Mouse (Mus musculus) retina, postnatal 7 days (tissue): ENCODE data around the gene Cacnb3.
"Not testable (repeated sequence)": the region's sequence is repeated elsewhere in the genome, so short reads cannot be mapped to it uniquely, and the experiment has no call there.

Experiments
- DNase-seq: peaks from one replicate; pipeline ENCODE4 v3.0.0-alpha.2; 2012; ENCODE audit warnings: low read depth, low spot score

Cacnb3 gene

DNA sequence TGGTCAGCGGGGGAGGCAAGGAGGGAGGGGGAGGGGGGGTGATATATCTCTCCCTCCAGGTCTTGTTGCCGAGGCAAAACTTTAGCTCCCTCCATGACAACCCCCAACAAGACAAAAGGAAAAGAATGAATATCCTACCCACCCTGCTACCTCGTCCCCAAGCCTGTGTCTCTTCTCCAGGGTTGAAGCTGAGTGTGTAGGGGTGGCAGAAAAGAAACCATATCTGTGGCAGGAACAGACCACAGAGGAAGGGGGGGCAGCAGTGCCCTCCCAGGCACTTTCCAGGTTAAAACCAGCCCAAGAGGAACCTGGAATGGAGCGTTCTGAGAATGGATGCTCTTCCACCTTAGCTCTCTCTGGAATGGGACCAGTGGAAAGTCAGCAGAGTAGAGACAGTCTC, at the start of gene Cacnb3:
Cacnb3 (plus strand) TSS at position 301 of the 400 bp plus-strand sequence.
- no peak for DNase-seq

DNA sequence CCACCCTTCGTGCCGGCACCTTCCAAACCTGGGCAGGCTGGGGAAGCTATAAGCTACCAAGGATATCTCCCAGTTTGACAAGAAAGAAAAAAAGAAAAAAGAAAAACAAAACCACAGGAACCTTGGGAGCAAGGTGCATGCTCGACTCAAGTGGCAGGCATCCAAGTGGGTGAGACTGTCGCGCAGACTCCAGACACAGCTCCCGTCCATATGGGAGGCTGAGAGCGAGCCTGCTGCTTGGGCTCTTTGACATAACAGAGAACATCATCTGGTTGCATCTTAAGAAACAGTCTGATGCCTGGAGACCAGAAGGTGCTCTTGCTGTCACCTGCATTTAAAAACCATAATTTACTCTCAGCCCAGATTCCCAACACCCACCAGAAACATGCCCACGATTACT, 48.2 kb upstream of the Cacnb3 start:
- no peak for DNase-seq

DNA sequence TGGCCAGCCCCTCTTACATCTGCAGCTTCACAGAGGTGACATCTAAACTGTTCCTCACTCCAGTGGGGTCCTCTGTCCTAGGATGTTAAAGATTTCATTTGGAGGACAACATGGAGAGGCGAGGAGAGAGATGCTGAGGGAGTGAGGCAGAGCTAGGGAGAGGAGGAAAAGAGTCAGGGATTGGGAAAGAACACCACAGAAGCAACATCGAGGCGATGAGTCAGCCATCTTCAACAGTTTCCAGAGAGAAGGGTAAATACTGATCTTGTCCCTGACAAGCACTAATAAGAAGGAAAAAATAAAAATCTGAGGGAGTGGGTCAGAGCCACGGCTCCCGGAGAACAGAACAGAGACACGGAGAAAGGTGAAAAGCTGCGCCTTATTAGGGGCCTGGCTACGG, 47.6 kb upstream of the Cacnb3 start:
- DNase-seq = no peak

DNA sequence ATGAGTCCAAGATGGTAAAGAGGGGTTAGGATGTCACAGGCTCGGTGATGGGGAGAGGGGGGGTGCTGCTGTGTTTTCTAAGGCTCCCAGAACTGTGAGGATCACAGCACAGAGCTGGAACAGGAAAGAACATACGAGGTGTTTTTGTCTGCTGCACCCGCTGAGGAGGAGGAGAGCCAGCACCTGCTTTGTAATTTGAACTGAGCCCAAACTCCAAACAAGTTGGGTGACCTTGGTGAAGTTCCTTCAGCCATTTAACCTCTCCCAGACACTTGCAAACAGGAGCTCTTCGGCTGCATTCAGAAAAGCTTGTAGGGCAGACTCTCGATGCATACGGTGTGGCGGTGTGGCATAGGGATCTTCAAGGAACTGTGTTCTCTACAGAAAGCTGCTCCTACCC, 45.2 kb upstream of the Cacnb3 start:
- DNase-seq = no peak

DNA sequence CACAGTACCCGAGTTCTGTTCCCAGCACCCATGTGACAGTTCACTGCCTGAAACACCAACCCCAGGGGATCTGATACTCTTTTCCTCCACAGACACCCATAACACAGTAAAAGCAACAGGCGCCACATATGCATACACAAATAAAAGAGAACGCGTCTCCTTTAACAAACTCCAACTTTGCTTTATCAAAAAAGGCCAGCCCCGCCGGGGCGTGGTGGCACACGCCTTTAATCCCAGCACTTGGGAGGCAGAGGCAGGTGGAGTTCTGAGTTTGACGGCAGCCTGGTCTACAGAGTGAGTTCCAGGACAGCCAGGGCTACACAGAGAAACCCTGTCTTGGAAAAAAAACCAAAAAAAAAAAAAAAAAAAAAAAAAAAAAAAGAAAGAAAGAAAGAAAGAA, 44.5 kb upstream of the Cacnb3 start:
- not testable (repeated sequence) for DNase-seq

DNA sequence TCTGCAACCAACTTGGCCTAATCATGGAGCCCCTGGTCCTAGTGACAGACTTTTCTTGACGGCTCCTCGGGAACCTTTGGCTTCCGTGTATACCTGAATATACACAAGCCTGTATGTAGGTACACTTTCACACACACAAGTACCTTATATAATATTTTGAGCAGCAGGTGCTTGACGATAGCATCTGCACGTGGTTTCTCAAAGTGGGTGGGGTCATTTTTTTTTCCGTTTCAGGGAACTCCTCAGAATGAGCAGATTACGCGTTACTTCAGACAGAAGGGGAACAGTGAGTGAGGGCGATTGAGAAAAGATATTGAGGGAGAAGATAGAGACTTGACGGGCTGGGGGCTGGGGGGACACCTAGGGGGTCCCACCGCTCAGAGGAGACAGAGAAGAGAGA, 42.9 kb upstream of the Cacnb3 start:
- no peak for DNase-seq

DNA sequence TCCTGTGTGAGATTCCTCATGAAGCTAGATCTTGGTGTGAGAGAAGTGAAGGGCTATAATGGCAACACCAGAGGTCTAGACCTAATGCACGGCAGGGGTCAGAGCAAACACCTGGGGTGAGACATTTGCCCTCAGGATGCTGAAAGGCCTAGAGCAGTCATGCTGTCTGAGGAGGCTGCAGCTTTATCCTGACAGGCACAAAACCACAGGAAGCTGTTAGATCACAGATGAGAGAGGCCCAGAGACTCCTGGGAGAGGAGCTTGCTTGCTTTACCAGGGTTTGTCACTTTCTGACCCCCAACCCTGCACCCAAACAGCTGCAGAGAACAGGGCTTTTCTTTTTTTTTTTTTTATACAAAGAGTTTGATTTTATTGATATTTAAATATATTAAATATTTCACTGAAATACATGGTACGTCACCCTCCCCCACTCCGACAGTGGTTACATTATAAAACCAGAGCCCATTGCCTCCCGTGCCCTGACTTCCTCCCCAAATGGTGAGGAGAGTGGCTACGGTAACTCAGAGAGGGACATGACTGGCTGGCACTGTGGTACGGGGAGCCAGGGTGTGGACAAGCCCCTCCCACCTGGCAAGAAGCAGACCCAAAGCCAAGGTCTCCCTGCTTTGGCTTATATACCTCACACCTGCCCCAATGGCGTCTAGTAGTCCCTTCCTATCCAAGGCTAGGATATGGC, 40.9 kb upstream of the Cacnb3 start:
- no peak for DNase-seq

DNA sequence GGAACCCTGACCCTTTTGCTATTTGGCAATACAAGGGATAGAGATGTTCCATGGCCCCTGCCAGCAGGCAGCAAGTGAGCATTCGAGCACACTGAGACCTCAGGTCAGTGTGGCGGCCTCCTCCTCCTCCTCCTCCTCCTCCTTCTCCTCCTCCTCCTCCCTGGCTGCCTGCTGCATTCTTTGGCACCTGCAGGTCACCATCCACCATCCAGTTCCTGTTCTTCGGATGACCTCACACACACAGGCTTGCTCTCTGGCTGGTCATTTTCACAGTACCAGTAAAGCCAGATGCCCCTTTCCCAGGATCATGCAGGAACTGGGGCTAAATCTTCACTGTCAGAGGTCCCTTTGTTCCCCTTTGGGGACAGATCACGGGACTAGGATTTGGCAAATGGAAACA, 39.2 kb upstream of the Cacnb3 start:
- DNase-seq = no peak

DNA sequence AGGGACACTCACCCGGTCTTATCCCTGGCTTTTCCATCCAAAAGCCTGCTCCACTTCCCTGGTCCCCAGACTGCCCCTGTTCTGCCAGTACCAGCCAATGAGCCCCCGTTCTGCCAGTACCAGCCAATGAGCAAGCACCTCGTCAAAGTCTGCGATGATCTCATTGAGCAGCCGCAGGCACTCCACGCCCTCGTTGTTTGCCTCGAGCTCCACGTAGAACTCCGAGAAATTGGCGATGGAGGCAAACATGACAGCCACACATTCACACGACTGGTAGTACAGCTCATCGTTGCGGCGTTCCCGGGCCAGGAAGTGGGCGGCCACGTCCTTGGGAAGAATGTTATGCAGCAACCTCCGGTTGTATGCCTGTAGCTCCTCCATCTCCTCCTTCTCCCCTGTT, 36.4 kb upstream of the Cacnb3 start:
- no peak for DNase-seq

DNA sequence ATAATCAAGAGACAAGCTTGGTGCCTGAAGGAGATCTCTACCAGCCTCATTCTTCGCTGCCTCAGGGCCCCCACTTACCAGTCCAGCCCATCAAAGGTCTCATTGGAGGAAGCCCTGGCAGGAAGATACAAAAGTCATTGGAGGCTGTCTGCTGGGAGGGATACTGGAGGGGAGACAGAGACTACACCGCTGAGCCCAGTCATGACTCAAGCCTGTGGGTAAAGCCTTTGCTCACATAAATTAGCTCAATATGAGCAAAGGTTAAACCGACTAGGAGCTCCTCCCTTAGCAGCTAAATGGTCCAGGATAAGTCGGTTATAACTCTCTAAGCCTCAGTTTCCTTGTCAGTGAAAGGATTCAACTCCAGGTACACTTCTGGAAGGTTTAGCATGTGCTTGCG, 35.6 kb upstream of the Cacnb3 start:
- no peak for DNase-seq

DNA sequence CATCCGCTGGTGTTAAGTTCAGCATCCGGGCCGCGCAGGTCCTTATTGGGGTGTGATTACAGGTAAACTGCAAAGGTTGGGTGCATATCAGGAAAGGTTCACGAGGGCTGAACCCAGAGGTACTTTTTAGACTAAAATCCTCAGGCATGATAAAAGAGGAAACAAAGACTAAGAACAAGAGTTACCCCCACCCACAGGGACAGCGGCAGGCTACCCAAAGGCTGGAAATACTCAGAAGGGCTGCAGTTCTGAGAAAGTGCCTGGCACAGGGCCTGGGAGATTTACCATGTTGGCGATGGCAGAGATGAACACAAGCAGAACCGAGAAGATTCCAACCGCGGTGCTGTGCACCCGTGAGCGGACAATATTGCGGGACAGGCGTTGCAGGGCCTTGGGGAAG, 34.0 kb upstream of the Cacnb3 start:
- DNase-seq = no peak

DNA sequence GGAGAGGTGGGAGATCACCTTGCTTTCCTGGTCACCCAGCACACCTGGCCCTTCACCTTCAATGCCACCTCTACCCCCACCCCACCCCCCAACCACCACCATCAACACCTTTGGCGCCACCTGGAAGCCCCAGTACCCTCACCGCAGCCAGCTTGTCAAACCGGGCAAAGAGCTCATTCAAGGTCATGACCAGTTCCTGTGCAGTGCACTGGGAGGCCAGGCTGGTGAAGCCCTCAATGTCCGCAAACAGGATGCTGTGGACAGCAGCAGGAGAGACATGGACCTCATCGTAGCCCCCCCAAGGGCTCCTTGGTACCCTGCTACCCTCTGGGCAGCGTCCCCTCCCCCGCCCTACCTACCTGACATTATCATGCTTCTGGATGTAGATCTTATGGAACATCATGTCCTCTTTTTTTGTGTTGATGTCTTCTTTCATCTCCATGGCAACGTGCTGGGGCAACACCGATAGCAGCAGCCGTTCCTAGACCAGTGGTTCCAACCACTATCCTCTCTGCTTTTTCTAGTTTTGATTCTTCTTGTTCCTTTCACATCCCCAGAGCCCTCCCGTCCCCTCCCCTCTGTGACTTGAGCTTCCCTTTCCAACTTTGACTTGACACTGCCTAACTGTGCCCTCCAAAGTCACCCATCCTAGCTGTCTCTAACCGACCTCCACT, 30.5 kb upstream of the Cacnb3 start:
- DNase-seq = no peak

DNA sequence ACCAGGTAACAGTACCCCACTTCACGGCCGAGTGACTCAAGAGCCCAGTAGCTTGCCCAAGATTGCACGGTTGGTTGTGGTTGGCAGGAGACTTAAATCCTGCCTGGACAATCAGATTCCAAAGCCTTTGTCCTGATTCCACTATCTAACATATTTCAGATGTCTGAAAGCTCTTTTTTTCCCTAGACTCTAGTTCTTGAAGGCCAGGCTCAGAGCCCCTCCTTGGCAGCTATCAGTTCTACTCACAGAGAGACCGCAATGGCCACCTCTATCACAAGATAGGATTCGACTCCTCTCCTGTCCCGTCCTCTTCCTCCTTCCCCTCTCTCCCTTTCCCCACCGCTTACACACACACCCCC, 28.8 kb upstream of the Cacnb3 start:
- DNase-seq = no peak

DNA sequence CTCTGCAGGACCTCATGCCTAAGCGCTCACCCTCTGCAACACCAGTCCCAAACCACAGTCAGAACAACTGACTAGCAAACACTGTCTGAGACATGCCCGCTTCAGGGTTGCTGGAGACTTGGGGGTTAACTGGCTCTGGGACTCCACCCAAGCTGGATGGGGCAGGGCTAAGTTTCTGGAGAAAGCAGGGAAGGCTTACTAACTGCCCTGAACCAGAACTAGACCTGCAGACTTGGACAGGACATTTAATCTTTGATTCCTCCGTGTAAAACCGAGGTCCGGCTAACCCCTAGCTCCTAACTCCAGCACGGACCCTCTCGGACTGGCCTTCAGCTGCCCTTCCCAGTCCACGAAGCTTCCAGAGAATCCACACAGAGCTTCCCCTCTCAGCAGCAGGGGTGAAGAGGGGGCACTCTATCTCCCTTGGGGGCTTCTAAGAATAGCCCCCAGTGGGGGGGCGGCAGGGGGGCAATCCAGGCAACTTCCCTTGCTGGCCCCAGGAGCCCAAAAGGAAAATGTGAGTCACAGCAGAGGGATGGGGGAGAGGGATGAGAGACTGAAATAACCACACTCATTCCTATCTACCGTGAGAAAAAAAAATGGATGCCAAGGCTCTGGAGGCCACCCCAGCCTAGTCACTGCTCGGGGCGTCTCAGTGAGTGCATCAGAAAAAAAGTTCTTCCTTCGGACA, 28.3 kb upstream of the Cacnb3 start:
- DNase-seq = no peak

DNA sequence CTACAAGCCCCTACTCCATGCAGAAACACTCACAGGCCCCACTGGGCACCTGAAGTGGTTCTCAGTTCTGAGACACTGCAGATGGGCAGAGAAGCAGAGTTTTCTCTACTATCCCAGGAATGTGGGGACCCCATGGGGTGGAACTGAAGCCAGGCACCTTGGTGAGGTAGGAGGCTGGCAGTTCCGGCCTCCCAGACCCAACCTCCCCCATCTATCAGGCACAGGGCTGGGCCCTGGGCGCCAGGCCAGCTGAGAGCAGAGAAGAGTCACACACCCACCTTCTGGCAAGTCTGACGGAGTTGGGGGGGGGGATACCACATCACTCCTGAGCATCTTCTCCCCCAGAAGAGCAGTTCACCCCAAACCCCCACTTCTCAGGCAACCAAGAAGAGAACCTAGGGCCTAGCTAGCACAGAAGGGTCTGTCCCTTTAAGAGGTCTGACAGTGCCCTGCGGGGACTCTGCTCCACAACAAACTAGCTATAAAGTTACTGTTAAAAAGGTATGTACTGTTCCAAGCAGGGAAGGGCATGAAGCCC, 27.6 kb upstream of the Cacnb3 start:
- no peak for DNase-seq

DNA sequence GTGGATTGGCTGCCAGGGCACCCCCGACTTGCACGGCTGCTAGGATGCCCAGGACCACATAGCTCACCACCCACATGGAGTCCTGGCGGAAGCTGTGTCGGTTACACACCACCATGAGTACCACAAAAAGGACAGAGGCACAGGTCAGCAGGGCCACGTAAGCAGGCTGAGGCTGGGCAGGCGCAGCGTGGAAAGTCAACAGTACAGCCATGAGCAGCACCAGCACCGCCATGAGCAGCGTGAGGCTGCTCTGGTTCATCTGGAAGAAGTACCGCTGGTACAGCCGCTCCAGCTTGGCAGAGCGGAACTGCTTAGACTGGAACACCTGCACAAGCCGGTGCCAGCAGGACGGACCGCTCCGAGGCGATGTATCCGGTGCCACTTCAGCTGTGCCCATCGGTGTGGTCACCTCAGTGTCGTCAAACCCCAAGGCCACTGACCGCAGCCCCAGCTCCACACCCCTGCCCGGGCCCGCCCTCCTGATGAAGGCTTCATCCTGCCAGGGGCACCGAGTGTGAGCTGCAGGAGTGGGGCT, 26.5 kb upstream of the Cacnb3 start:
- no peak for DNase-seq

DNA sequence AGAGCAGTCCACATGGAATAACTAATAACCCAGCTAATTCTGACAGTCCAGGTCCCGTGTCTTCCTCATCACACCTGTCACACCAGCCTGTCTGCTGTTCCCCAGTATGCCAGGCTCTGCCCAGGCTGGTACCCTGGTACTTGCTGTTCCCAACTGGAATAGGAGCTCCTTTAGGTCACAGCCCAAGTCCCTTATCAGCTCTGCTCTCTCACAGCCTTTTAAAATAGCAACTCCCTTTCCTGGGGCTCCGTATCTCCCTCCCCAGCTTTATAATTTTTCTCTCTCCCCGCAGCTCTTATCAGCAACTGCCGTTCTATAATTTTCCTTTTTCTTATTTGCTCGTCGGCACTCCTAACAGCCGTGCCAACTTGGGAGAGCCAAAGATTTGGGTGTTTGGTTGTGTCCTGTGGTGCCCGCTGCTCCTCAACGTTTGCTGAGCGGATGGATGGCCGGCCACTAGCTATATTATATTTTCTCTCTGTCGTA, 24.5 kb upstream of the Cacnb3 start:
- no peak for DNase-seq

DNA sequence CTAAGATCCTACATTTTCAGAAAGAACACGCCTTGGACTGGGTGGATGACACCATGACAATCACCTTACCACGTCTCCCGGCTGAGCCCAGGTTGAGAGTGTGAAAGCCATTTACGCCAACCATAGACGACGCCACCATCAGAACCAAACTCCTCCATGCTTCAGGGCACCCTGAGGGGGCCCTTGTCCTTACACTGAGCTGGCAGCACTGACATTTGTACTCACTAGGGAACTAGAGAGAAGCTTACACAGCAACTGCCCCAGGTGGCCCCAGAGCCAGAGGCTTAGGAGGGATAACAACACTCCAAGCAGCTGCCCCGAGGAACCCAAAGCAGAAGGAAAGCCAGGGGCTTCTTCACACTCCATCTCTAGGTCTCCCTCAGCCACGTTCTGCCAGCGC, 23.9 kb upstream of the Cacnb3 start:
- DNase-seq = no peak

DNA sequence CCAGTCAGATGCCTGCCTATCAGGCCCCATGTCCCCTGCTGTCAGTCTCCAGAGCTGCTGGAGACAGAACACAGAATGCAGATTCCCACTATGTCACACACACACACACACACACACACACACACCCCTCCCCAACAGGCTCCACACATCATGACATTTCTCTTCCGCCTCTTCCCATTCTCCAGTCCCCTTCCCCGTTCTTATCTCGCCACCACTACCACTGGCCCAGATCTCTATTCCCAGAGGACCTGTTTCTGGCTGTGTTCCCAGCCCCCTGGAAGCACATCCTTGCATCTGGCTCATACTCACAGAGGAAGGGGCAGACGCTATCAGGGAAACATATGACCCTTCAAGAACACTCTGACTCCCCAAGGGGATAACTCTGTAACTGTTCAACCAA, 23.1 kb upstream of the Cacnb3 start:
- no peak for DNase-seq

DNA sequence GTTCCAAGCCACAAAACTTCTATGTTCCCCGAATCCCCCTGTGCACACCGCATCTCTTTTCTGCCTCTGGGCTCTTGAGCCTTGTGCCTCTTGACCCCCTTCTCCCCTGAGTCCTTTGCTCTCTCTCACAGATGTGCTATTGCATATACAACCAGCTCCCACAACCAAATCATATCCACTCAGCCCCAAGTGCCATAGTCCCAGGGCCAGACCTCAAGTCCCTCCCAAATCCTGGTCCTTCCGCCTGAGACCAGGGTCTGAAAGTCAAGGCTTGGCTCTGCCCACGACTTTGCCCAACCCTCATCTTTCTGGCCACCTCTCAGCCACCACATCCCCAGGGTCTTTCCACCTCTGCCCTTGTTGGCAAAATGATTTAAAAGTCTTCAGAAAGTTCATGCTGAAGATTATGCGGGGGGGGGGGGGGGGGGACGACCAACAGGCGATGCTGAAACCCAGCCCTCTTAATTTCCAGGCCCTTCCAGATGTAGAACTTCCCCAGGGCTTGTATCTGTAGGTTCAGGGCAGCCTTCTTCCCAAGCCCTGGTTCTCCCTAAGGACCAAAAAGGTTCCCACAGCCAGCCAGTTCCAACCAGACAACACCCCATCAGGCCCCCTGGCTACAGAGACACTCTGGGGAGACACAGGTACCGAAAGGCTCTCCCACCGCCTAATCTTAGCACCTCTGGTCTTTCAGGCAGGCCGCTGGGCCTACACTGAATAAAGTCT, 22.4 kb upstream of the Cacnb3 start:
- DNase-seq = no peak

DNA sequence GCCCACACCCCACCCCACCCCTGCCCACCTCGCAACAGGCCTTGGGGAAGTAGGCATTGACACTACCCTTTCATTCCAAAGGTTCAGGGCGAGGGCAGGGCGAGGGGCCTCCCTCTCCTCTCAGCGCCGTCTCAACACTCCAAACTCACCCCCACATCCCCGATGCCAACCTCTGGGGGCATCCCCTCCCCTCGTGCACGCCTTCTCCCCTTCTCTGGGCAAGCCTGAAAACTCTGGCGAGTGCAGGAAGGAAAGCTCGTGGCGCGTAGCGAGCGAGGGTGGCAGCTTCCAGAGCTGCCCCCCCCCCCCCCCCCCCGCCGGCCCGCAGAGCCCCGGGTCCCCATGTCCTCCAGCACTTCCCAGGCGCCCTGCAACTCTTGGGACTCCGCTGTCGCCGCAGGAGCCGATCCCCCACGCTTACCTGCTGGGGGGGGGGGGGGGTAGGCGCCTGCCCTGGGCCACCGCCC, 21.8 kb upstream of the Cacnb3 start:
- DNase-seq = no peak
